Mouse (Mus musculus) common myeloid progenitor, adult 5-6 weeks (primary cell): ENCODE data around the gene Gjb4. TPM values are rescaled to one million over a fixed set of nuclear protein-coding genes. Genes with fewer than 3 reads are reported as not detected.

Experiments
- ATAC-seq: replicated peaks from 2 replicates; pipeline ENCODE4 v1.8.0; 2016; ENCODE audit warnings: low read depth, mild to moderate bottlenecking, moderate TSS enrichment, inconsistent platforms; ENCODE audit not compliant: poor library complexity, severe bottlenecking
- total RNA-seq: library from RNA; stranded (forward); fragments of 200-1000, 187-1606 nt; gene quantifications from 2 replicates; pipeline ENCODE4 v1.2.3, GENCODE M21; 2017

Gene Gjb4
- total RNA-seq, 1 experiment from 2014 or later, result not detected

- no peak for ATAC-seq
Measured at GRCm38 (mm10) chr4:127317143-127317542, 36.7 kb downstream of the Gjb4 start.

GRCm38 (mm10) chr4:127315753-127316152, 38.1 kb downstream of the Gjb4 start:
- ATAC-seq, result no peak

GRCm38 (mm10) chr4:127314585-127314984, 39.3 kb downstream of the Gjb4 start:
- no peak for ATAC-seq

- ATAC-seq, result peak; percentile 92
Measured at GRCm38 (mm10) chr4:127313861-127314260, 40.0 kb downstream of the Gjb4 start, which contains the start of gene Gja4. Gja4 (minus strand) TSS chr4:127314039.

GRCm38 (mm10) chr4:127312349-127312748, 41.5 kb downstream of the Gjb4 start:
- ATAC-seq, result no peak

GRCm38 (mm10) chr4:127311561-127311960, 42.3 kb downstream of the Gjb4 start:
- ATAC-seq, result no peak

- no peak for ATAC-seq
Measured at GRCm38 (mm10) chr4:127306915-127307314, 47.0 kb downstream of the Gjb4 start.

- ATAC-seq, result no peak
Measured at GRCm38 (mm10) chr4:127303796-127304195, 50.1 kb downstream of the Gjb4 start.

Other genes starting within 250 kb of the Gjb4 start
- 4.4 and 10.3 TPM in 2 replicates for gene Tmem35b, start 230.4 kb downstream of the Gjb4 start, total RNA-seq
- gene Dlgap3, start 184.9 kb downstream of the Gjb4 start, total RNA-seq, result not detected in 2 replicates
- 26.5 and 39.1 TPM in 2 replicates for gene Smim12, start 110.3 kb downstream of the Gjb4 start, total RNA-seq
- gene Gja4, start 40.0 kb downstream of the Gjb4 start, total RNA-seq, result not detected in 2 replicates
- 0.63 and 1.4 TPM in 2 replicates for gene Gjb3, start 23.2 kb downstream of the Gjb4 start, total RNA-seq
- not detected in 2 replicates for gene Gjb5, start 4.1 kb upstream of the Gjb4 start, total RNA-seq